ENCODE assay signal across 8 mouse cellular contexts in genomic region chr6:54698691-54699476, GRCm38 (mm10). TPM values are rescaled to one million over a fixed set of nuclear protein-coding genes. Genes with fewer than 3 reads are reported as not detected.
DNase-seq lines count a peak whose midpoint lies in the region; ATAC-seq and TF ChIP-seq lines count a peak whose summit lies in the region.

No protein-coding gene starts in this region.

- H3K4me1 ChIP-seq in forebrain, embryonic 12.5 days = peaks cover 32% of the 10 kb centered on the region
- 0 out of 2 replicates have a peak, but pooled peaks cover 5% of the 10 kb centered on the region for H3K4me1 ChIP-seq in stomach, postnatal 0 days (replicated peaks; ENCODE audit: control insufficient read depth, insufficient read depth)

- no peak for TF ChIP-seq EP300 in stomach, postnatal 0 days (optimal IDR thresholded peaks at IDR 0.05)

- TF ChIP-seq CTCF in stomach, postnatal 0 days (IDR thresholded peaks at IDR 0.05; ENCODE audit: low read depth) = no peak

- H3K4me3 ChIP-seq in forebrain, embryonic 12.5 days (replicated peaks) = peak overlapping the region; percentile 43
- peak overlapping the region; percentile 44 for H3K4me3 ChIP-seq in stomach, postnatal 0 days (ENCODE audit: low read depth, low read length)

- peaks cover 36% of the 10 kb centered on the region for H3K27me3 ChIP-seq in forebrain, embryonic 12.5 days
- H3K27me3 ChIP-seq in stomach, postnatal 0 days (ENCODE audit: control insufficient read depth, insufficient read depth, low read length) = no peaks in the 10 kb centered on the region

- H3K27ac ChIP-seq in forebrain, embryonic 12.5 days = no peak overlapping the region
- no peak overlapping the region for H3K27ac ChIP-seq in stomach, postnatal 0 days (replicated peaks)

- peak; percentile 39 for ATAC-seq in forebrain, embryonic 12.5 days (ENCODE audit: low FRiP score)
- 0 out of 2 replicates have a peak, but pooled peaks have one; percentile 35 for ATAC-seq in stomach, postnatal 0 days (ENCODE audit: low FRiP score, low TSS enrichment)

- H3K9me3 ChIP-seq in forebrain, embryonic 12.5 days = no peaks in the 10 kb centered on the region
- no peaks in the 10 kb centered on the region for H3K9me3 ChIP-seq in stomach, postnatal 0 days (ENCODE audit: control insufficient read depth, low read length)

- H3K36me3 ChIP-seq in forebrain, embryonic 12.5 days (replicated peaks) = no peaks in the 10 kb centered on the region
- no peaks in the 10 kb centered on the region for H3K36me3 ChIP-seq in stomach, postnatal 0 days (ENCODE audit: control insufficient read depth, insufficient read depth, low read length)

- H3K4me2 ChIP-seq in forebrain, embryonic 12.5 days = peak overlapping the region; percentile 66
- H3K4me2 ChIP-seq in stomach, postnatal 0 days (replicated peaks; ENCODE audit: low read depth) = peak overlapping the region; percentile 82

- peak overlapping the region; percentile 47 for H3K9ac ChIP-seq in forebrain, embryonic 12.5 days
- H3K9ac ChIP-seq in stomach, postnatal 0 days (ENCODE audit: low read length) = peak overlapping the region; percentile 51

- peak; percentile 18 for DNase-seq in heart, adult 8-10 months (ENCODE audit: low spot score)
- no peak for DNase-seq in heart, postnatal 4 days
- peak; percentile 79 for DNase-seq in ES-CJ7 (ENCODE audit: low read depth, low spot score)
- peak; percentile 90 for DNase-seq in kidney, adult 11 months
- peak; percentile 11 for DNase-seq in lung, postnatal 10 days
- no peak for DNase-seq in stomach, postnatal 0 days (ENCODE audit: low spot score)
- DNase-seq in frontal cortex, postnatal 25 days (ENCODE audit: low spot score in 2 of 2) = no peak

- WGBS in forebrain, embryonic 12.5 days = 8% methylated on average over 24 of the region's 24 CpGs
- 5% methylated on average over 24 of the region's 24 CpGs for WGBS in stomach, postnatal 0 days

RNA-seq across cellular contexts. Expression of gene Mturn, which starts 17.5 kb away (rescaled TPM):
- total RNA-seq in heart, adult 8-10 months (2022) = 10 to 100 TPM; 10.7 to 18.6 (median 13.4) TPM
- 1 to 10 TPM; 6.0 to 9.1 TPM for total RNA-seq in heart, postnatal 4 days (2021)
- 37.5 and 38.6 TPM in 2 replicates for polyA plus RNA-seq in forebrain, embryonic 12.5 days (2016; fragmentation: Nextera tagmentation; extraction: Ambion mirVana)
- polyA plus RNA-seq in stomach, postnatal 0 days (2015; fragmentation: Nextera tagmentation; extraction: Ambion mirVana) = 3.3 and 4.0 TPM in 2 replicates

Comparison
In these comparisons a context has a peak if more than half of its experiments do, and no peak if none do; other contexts are left out.
1. DNase-seq: peak in heart, adult 8-10 months (single experiment), ES-CJ7 (single experiment), kidney, adult 11 months (single experiment) and lung, postnatal 10 days (single experiment); none in heart, postnatal 4 days (single experiment), stomach, postnatal 0 days (single experiment) and frontal cortex, postnatal 25 days (0 of 2).